Mouse (Mus musculus) embryo, embryonic 11.5 days (tissue): ENCODE results near the gene Mmp8.
A peak's percentile ranks its signal among the peaks of the same experiment; 100 is the strongest.

Source experiments
- DNase-seq: peaks from one replicate; pipeline ENCODE4 v3.0.0-alpha.2; 2012; ENCODE audit warnings: low read depth, low spot score

Gene Mmp8

DNA sequence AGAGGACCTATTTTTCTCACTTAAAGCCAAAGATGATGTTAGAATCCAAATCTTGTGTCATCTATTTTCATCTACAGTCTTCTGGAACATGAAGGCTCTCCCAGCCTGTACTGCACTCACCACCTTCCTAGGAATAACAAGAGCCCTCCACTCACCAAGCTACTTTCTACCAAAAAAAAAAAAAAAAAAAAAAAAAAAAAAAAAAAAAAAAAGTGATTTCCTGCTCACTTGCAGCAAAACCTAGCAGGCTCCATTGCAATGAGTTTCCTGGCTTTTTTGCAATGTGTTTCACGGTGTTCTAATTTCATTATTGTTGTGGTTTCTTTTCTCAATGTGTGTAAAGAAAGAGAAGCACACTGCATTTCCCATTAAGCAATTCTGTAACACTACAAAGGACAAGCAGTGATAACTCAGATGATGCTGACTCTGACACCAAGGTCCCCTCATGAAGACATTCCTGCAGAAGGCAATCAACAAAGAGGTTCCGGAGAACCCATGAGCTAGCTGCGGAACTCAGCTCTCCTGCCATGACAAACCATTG, 35.1 kb downstream of the Mmp8 start:
- DNase-seq: no peak

- peak; percentile 69 for DNase-seq
Observed at GRCm38 (mm10) chr9:7594816-7595540, 36.7 kb downstream of the Mmp8 start.

GRCm38 (mm10) chr9:7602982-7603742, 44.9 kb downstream of the Mmp8 start:
- DNase-seq: peak; percentile 59

- DNase-seq: no peak
Observed at GRCm38 (mm10) chr9:7604005-7604404, 45.7 kb downstream of the Mmp8 start.

DNA sequence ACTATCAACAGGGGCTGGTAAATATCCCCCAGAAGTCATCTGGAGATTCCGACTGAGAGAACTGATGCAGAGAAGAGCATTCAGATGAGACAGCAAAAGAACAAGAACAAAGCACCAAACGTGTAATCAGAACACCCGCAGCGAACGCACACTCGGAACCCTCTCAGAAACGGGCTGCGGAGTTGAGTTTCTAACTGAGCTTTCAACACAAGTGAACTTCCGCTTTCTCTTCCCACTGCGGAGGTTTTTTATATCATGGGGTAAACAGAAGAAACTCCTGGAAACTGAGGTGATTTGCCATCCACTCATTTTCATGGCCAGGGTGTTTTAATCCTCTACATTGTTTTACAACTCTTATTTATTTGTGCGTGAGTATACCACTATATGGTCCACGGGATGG, 47.4 kb downstream of the Mmp8 start:
- DNase-seq: no peak
